Mouse (Mus musculus) limb, embryonic 14.5 days (tissue): Measurements from ENCODE around the gene Pxn. TPM values are rescaled to one million over a fixed set of nuclear protein-coding genes. Genes with fewer than 3 reads are reported as not detected.

ENCODE experiments used
- ATAC-seq: fragments of 200-750 bp; cut with Nextera tagmentation; 2 replicates; pipeline ENCODE4 v1.8.0; 2017; ENCODE audit warnings: low read depth, moderate number of reproducible peaks, moderate TSS enrichment; ENCODE audit not compliant: low FRiP score
- DNase-seq: peaks from one replicate; pipeline ENCODE4 v3.0.0-alpha.2; 2015; ENCODE audit warnings: low spot score
- H3K27ac ChIP-seq: fragments of 300-500 bp; sonication (generic); replicated peaks from 2 replicates; pipeline ENCODE4 v1.5.1; 2014; ENCODE audit warnings: low read depth, mild to moderate bottlenecking, low read length, moderate library complexity, mixed read lengths
- H3K27me3 ChIP-seq: fragments of 300-500 bp; sonication (generic); 2 replicates; pipeline ENCODE4 v1.6.1; 2014; ENCODE audit warnings: low read length, mixed read lengths; ENCODE audit not compliant: control insufficient read depth, insufficient read depth
- H3K36me3 ChIP-seq: fragments of 300-500 bp; sonication (generic); 2 replicates; pipeline ENCODE4 v1.6.1; 2014; ENCODE audit warnings: mild to moderate bottlenecking, low read length, moderate library complexity, mixed read lengths; ENCODE audit not compliant: control insufficient read depth, insufficient read depth
- H3K4me1 ChIP-seq: fragments of 300-500 bp; sonication (generic); 2 replicates; pipeline ENCODE4 v1.6.1; 2014; ENCODE audit warnings: antibody characterized with exemption, low read length, mixed read lengths; ENCODE audit not compliant: control insufficient read depth, insufficient read depth
- H3K4me2 ChIP-seq: fragments of 300-500 bp; sonication (generic); replicated peaks from 2 replicates; pipeline ENCODE4 v1.6.1; 2014; ENCODE audit warnings: low read depth, mild to moderate bottlenecking, low read length, moderate library complexity; ENCODE audit not compliant: severe bottlenecking
- H3K4me3 ChIP-seq: fragments of 300-500 bp; sonication (generic); replicated peaks from 2 replicates; pipeline ENCODE4 v1.5.1; 2014; ENCODE audit warnings: low read length
- H3K9ac ChIP-seq: fragments of 300-500 bp; sonication (generic); 2 replicates; pipeline ENCODE4 v1.6.1; 2014; ENCODE audit warnings: mild to moderate bottlenecking, low read depth, low read length, moderate library complexity; ENCODE audit not compliant: severe bottlenecking
- H3K9me3 ChIP-seq: fragments of 300-500 bp; sonication (generic); 2 replicates; pipeline ENCODE4 v1.6.1; 2016; ENCODE audit warnings: low read length; ENCODE audit not compliant: control insufficient read depth
- POLR2A ChIP-seq: fragments of 200-500 bp; IDR thresholded peaks from 2 replicates; pipeline ENCODE4 v1.8.0; 2012; ENCODE audit warnings: inconsistent platforms, mild to moderate bottlenecking, moderate library complexity, borderline replicate concordance; ENCODE audit not compliant: insufficient read depth, insufficient read length; ENCODE audit errors: extremely low read depth
- WGBS: fragments of 180-500 bp; shearing (Covaris S2); extraction: QIAGEN DNeasy Blood & Tissue Kit; methylation state at CpG from one replicate; pipeline ENCODE4 v1.1.7; 2014; 5-methylcytosine and 5-hydroxymethylcytosine counted together
- polyA plus RNA-seq, 2 experiments: library from polyadenylated mRNA; depleted of rRNA in 1 of 2; stranded (reverse) in 1 of 2; unstranded in 1 of 2; fragments of >200 nt; fragmentation: Nextera tagmentation in 1 of 2; extraction: Ambion mirVana in 1 of 2; gene quantifications; 2 replicates each; pipeline versions ENCODE4 v1.2.1 to v1.2.3; 2012 to 2014

Gene Pxn
- polyA plus RNA-seq, 2 experiments: 25.0 to 119 TPM

DNA sequence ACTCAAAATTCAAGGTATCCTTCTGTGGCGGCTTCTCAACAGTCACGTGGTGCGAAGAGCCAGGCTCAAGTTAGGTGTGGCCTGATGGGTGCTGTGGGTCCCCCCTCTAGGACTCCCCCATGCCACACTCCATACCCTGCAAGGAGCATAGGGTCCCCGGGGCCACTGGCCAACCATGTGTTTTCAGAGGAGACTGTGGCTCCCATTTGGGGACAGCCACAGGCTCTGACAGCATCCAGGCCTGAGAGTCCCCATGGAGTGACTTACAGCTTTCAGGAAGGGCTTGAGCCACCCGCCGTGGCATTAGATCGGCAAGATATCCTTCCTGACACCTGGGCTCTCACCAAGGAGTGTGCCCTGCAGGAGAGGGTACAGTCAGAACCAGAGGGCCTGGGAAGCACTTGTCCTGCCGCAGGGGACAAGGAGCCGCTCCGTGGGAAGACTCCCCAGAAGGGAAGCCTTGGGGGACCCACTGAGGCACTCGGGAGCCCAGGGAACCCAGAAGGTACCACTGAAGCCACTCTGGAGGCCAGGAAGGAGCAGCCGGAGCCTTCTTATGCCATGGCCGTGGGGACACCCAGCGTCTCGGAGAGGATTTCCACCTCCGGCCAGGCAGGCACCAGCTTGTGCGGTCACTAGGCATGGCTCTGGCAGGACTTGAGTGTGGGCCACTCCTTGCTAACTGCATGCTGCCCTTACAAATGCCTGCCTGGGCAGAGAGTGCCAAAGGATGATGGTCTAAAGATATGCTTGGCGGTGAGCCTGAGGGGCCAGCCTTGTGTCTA, 42.2 kb downstream of the Pxn start:
- Histone ChIP-seq H3K4me3 (no peak overlapping the region), H3K4me2 (no peak overlapping the region), H3K27me3 (no peaks in the 10 kb centered on the region), H3K36me3 (peaks cover 94% of the 10 kb centered on the region), H3K27ac (no peak overlapping the region), H3K9me3 (no peaks in the 10 kb centered on the region), H3K4me1 (peaks cover 11% of the 10 kb centered on the region), H3K9ac (no peak overlapping the region)
- no peak for DNase-seq
- WGBS: 94% methylated on average over 16 of the region's 18 CpGs
- no peak for TF ChIP-seq POLR2A
- no peak for ATAC-seq

DNA sequence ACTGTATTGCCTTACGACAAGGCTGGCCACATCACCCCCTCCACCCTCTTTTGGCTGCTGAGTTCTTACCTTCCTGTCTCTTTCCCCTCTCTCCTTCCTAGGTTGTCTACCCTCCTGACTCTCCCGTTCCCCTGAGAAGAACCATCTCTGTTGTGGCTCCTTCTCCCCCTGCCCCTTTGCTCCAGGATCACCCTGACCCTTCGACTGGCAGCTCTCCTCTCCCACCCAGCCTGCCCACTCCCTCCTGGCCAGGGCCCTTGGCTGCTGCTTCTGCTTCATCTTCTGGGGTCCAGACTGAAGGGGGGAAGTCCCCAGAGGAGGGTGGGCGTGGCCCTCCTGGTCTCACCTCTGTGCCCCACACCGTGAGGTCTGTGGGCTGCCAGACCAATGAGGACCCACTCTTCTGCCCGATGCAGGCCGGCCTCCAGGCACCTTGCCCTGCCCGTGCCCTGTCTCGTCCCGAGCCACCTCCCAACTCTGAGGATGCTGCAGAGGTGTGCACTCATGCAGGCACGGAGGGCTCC, 44.1 kb downstream of the Pxn start:
- Histone ChIP-seq H3K9me3 (no peaks in the 10 kb centered on the region), H3K9ac (no peak overlapping the region), H3K4me3 (no peak overlapping the region), H3K27me3 (no peaks in the 10 kb centered on the region), H3K4me2 (no peak overlapping the region), H3K36me3 (peaks cover 99% of the 10 kb centered on the region), H3K27ac (no peak overlapping the region), H3K4me1 (no peaks in the 10 kb centered on the region)
- no peak for TF ChIP-seq POLR2A
- ATAC-seq (no peak), DNase-seq (no peak)
- WGBS: 82% methylated on average over 9 of the region's 11 CpGs

DNA sequence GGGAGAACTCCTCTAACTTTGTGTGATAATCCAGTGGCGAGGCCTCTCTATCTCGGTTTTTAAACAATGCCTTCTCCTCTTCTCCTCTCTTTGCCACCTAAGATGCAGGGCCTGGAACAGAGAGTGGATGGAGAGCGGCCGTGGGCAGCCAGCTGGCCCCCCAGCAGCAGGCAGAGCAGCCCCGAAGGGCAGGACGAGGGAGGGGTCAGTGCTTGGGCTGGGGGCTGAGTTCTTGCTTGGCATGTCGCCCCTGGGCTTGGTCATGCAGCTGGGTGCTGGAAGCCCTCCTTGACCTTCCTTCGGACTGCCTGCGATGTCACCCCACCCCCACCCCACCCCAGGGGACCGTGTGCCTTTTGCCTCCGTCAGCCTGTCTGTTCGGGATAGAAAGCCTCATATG, 44.9 kb downstream of the Pxn start:
- Histone ChIP-seq H3K4me1 (no peaks in the 10 kb centered on the region), H3K4me2 (no peak overlapping the region), H3K9me3 (no peaks in the 10 kb centered on the region), H3K4me3 (no peak overlapping the region), H3K9ac (no peak overlapping the region), H3K27ac (no peak overlapping the region), H3K36me3 (peaks cover 93% of the 10 kb centered on the region), H3K27me3 (no peaks in the 10 kb centered on the region)
- DNase-seq: no peak
- ATAC-seq: no peak
- TF ChIP-seq POLR2A: no peak
- 85% methylated on average over 12 of the region's 12 CpGs for WGBS

DNA sequence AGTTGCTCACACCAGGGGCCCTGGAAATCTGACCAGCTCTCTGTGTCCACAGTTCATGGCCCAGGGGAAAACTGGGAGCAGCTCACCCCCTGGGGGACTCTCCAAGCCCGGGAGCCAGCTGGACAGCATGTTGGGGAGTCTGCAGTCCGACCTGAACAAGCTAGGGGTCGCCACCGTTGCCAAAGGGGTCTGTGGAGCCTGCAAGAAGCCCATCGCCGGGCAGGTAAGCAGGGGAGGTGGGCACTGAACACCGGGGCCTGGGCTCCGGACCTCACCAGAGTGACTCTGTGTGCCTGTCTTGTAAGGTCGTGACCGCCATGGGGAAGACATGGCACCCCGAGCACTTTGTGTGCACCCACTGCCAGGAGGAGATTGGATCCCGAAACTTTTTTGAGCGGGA, 45.3 kb downstream of the Pxn start:
- H3K27me3 ChIP-seq: no peaks in the 10 kb centered on the region
- DNase-seq: no peak
- H3K9me3 ChIP-seq: no peaks in the 10 kb centered on the region
- H3K4me2 ChIP-seq: no peak overlapping the region
- no peaks in the 10 kb centered on the region for H3K4me1 ChIP-seq
- H3K4me3 ChIP-seq: no peak overlapping the region
- peaks cover 89% of the 10 kb centered on the region for H3K36me3 ChIP-seq
- 88% methylated on average over 13 of the region's 13 CpGs for WGBS
- no peak overlapping the region for H3K27ac ChIP-seq
- H3K9ac ChIP-seq: no peak overlapping the region
- TF ChIP-seq POLR2A: no peak
- no peak for ATAC-seq

GRCm38 (mm10) chr5:115553801-115554420, 47.4 kb downstream of the Pxn start:
- Histone ChIP-seq H3K27ac (no peak overlapping the region), H3K4me2 (no peak overlapping the region), H3K36me3 (peaks cover 68% of the 10 kb centered on the region), H3K4me1 (no peaks in the 10 kb centered on the region), H3K9me3 (no peaks in the 10 kb centered on the region), H3K27me3 (no peaks in the 10 kb centered on the region), H3K9ac (no peak overlapping the region), H3K4me3 (no peak overlapping the region)
- ATAC-seq (no peak), DNase-seq (no peak)
- TF ChIP-seq POLR2A: no peak
- 88% methylated on average over 33 of the region's 33 CpGs for WGBS
